Mouse (Mus musculus) B cell, adult (primary cell): ENCODE measurements around the gene Abcb5. TPM values are rescaled to one million over a fixed set of nuclear protein-coding genes. Genes with fewer than 3 reads are reported as not detected.

Experiments
- total RNA-seq: library from RNA; stranded (reverse); gene quantifications from 4 replicates; pipeline ENCODE4 v1.2.4, GENCODE M21; 2023; ENCODE audit not compliant: inconsistent age

The Abcb5 gene
- total RNA-seq = not detected in 4 replicates

GRCm38 (mm10) chr12:118966321-118966720, at the start of gene Abcb5:
Gene Abcb5, minus strand, starts transcription at chr12:118966421.

GRCm38 (mm10) chr12:118846221-118846620, 120.0 kb downstream of the Abcb5 start, which contains the start of gene Sp8:
Gene Sp8, plus strand, starts transcription at chr12:118846329.

Other genes starting within 250 kb of the Abcb5 start
- gene Sp8, start 120.1 kb downstream of the Abcb5 start, total RNA-seq = not detected in 4 replicates